Mouse (Mus musculus) ES-Bruce4 (cell line): ENCODE results near the gene Igfbp4. TPM values are rescaled to one million over a fixed set of nuclear protein-coding genes. Genes with fewer than 3 reads are reported as not detected.

Source experiments
- H3K27ac ChIP-seq: 2 replicates; pipeline ENCODE4 v1.5.1; 2012; ENCODE audit warnings: low read length, inconsistent platforms; ENCODE audit not compliant: insufficient read depth
- H3K27me3 ChIP-seq: 2 replicates; pipeline ENCODE4 v1.6.1; 2012; ENCODE audit warnings: mild to moderate bottlenecking, low read length, inconsistent platforms; ENCODE audit not compliant: control insufficient read depth, poor library complexity, insufficient read depth, severe bottlenecking
- H3K36me3 ChIP-seq: 2 replicates; pipeline ENCODE4 v1.6.1; 2012; ENCODE audit warnings: inconsistent platforms, mild to moderate bottlenecking, low read length, moderate library complexity; ENCODE audit not compliant: control insufficient read depth, poor library complexity, insufficient read depth, severe bottlenecking
- H3K4me1 ChIP-seq: one replicate; pipeline ENCODE4 v1.8.1; 2011; ENCODE audit warnings: low read length; ENCODE audit not compliant: control insufficient read depth, insufficient read depth
- H3K4me3 ChIP-seq: 2 replicates; pipeline ENCODE4 v1.5.1; 2011; ENCODE audit warnings: low read depth, mild to moderate bottlenecking, low read length
- H3K9ac ChIP-seq: 2 replicates; pipeline ENCODE4 v1.6.1; 2012; ENCODE audit warnings: low read depth, mild to moderate bottlenecking, inconsistent platforms; ENCODE audit not compliant: poor library complexity, severe bottlenecking
- H3K9me3 ChIP-seq: replicated peaks from 2 replicates; pipeline ENCODE4 v1.6.1; 2012; ENCODE audit warnings: mild to moderate bottlenecking, low read length, inconsistent platforms; ENCODE audit not compliant: control insufficient read depth, poor library complexity, insufficient read depth, severe bottlenecking
- CTCF ChIP-seq: IDR thresholded peaks from one replicate; pipeline ENCODE4 v1.8.1; 2011; ENCODE audit warnings: low read depth, low read length
- EP300 ChIP-seq: IDR thresholded peaks from 2 replicates; pipeline ENCODE4 v1.6.1; 2011; ENCODE audit warnings: low read depth, low read length; ENCODE audit not compliant: insufficient read depth
- POLR2A ChIP-seq: IDR thresholded peaks from one replicate; pipeline ENCODE4 v1.8.1; 2011; ENCODE audit warnings: low read length; ENCODE audit not compliant: insufficient read depth
- polyA plus RNA-seq: library from polyadenylated mRNA; stranded (reverse); fragments of >200 nt; gene quantifications from 2 replicates; pipeline ENCODE4 v1.2.4, GENCODE M21; 2011; ENCODE audit warnings: low read depth; ENCODE audit not compliant: missing spikeins, insufficient read depth, insufficient read length

Gene Igfbp4
- polyA plus RNA-seq, 1 experiment, result 47.6 TPM

DNA sequence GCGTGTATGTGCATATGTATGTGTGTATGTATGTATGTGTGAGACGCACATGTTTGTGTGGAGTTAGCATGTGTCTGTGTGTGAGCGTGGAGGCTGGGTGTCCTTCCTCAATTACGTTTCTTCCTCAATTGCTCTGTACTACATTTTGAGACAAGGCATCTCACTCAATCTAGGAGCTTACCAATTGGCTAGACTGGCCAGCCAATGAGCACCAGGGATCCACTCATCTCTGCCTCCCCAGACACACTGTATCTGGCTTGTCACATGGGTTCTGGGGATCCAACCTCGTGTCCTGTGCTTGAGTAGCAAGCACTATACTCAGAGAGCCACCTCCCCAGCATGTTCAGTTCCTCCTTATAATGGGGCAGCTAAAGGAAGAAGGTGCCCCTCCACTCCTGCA is 27.4 kb downstream of the Igfbp4 start:
- no peak overlapping the region for H3K27ac ChIP-seq
- H3K4me3 ChIP-seq, result no peak overlapping the region
- peaks cover 5% of the 10 kb centered on the region for H3K4me1 ChIP-seq
- H3K9me3 ChIP-seq, result no peaks in the 10 kb centered on the region
- no peak overlapping the region for H3K9ac ChIP-seq
- H3K36me3 ChIP-seq, result no peaks in the 10 kb centered on the region
- TF ChIP-seq POLR2A (no peak), EP300 (no peak), CTCF (no peak)
- no peaks in the 10 kb centered on the region for H3K27me3 ChIP-seq

DNA sequence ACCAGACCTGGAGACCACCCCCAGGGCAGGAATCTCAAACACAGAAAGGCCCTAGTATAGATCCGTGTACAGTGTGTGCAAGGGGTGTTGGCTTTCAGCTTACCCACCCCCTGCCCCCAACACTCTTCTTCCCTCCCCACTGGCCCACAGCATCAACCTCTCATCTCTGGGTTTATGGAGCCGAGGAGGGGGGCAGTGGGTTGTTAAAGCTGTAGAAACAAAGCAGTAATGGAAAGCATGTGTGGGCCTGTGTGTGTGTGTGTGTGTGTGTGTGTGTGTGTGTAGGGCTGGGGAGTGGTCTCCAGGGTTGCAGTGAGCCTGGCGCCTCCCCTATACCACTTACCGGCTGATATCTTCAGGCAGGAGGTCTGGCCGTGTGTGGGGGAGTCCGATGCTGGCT is 30.8 kb downstream of the Igfbp4 start:
- TF ChIP-seq EP300 (no peak), CTCF (no peak), POLR2A (no peak)
- Histone ChIP-seq H3K9me3 (no peaks in the 10 kb centered on the region), H3K4me3 (no peak overlapping the region), H3K9ac (no peak overlapping the region), H3K27ac (no peak overlapping the region), H3K27me3 (no peaks in the 10 kb centered on the region), H3K36me3 (no peaks in the 10 kb centered on the region), H3K4me1 (peaks cover 2% of the 10 kb centered on the region)

DNA sequence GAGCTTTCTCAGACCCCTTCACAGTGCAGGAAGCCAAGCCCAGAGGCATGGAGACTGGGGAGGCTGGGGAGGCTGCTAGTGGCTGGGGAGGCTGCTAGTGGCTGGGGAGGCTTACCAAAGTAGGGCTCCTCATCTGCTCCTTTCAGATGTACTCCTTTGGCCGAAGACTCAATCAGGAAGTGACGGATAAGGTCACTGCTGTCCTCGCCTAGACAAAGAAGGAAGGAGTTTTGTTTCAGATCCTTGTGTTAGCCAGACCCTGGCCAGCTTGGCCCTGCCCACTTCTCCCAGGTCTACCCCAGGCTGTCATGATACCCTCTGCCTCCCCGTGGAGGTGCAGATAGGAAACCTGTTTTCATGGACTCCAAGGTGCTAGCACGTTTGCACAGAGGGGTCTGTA is 32.7 kb downstream of the Igfbp4 start:
- TF ChIP-seq POLR2A, result no peak
- TF ChIP-seq EP300, result no peak
- no peak for TF ChIP-seq CTCF
- H3K27ac ChIP-seq, result no peak overlapping the region
- no peaks in the 10 kb centered on the region for H3K36me3 ChIP-seq
- H3K27me3 ChIP-seq, result no peaks in the 10 kb centered on the region
- no peak overlapping the region for H3K9ac ChIP-seq
- H3K4me3 ChIP-seq, result no peak overlapping the region
- H3K9me3 ChIP-seq, result no peaks in the 10 kb centered on the region
- peaks cover 2% of the 10 kb centered on the region for H3K4me1 ChIP-seq

DNA sequence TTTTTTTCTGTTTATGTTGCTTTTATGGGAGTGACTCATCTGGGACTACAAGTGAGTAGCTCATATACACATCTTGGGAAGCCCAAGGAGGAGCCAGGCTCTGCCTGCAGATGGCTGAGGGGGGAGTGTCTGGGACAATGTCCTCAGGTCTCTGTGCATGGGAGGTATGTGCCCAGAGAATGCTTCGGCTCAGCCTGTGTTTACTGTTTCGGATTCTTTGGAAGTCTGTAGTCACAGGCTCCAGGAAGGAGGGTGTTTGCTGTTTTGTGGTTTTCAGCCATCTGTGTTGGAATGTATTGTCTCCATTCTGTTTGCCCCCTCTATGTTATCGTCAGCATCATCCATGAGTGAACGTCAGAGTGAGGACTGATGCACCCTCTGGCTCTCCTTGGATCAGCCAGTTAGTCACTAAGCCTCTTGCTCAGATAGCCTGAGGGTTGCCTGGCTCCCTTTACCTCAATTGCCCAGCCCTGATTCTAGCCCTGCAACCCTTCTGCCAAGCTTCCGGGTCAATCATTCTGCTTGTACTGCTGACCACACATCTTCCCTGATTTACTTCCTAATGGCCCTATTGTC is 35.8 kb downstream of the Igfbp4 start:
- Histone ChIP-seq H3K27ac (no peak overlapping the region), H3K27me3 (no peaks in the 10 kb centered on the region), H3K9me3 (no peaks in the 10 kb centered on the region), H3K4me1 (peaks cover 2% of the 10 kb centered on the region), H3K36me3 (no peaks in the 10 kb centered on the region), H3K4me3 (no peak overlapping the region), H3K9ac (no peak overlapping the region)
- TF ChIP-seq CTCF (no peak), POLR2A (no peak), EP300 (no peak)

DNA sequence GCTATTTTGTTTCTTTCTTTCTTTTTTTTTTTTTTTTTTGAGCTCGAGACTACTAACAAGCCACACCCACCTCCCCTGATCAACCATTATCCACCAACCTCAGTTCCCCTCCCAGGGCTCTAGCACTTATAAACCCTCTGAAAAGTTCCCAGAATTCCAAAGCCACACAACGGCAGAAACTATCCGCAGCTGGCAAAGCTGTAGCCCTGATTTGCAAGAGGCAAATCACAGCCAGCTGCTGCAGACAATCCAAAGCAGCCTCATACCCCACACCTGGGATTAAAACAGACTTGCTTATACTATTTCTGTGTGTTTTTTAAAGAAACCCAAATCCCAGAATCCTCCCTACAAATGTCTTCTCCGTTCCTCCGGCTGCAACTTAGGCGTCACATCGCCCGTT is 36.8 kb downstream of the Igfbp4 start:
- Histone ChIP-seq H3K9ac (no peak overlapping the region), H3K9me3 (no peaks in the 10 kb centered on the region), H3K4me1 (peaks cover 2% of the 10 kb centered on the region), H3K4me3 (no peak overlapping the region), H3K27me3 (no peaks in the 10 kb centered on the region), H3K36me3 (no peaks in the 10 kb centered on the region), H3K27ac (no peak overlapping the region)
- TF ChIP-seq EP300 (no peak), POLR2A (no peak), CTCF (no peak)

DNA sequence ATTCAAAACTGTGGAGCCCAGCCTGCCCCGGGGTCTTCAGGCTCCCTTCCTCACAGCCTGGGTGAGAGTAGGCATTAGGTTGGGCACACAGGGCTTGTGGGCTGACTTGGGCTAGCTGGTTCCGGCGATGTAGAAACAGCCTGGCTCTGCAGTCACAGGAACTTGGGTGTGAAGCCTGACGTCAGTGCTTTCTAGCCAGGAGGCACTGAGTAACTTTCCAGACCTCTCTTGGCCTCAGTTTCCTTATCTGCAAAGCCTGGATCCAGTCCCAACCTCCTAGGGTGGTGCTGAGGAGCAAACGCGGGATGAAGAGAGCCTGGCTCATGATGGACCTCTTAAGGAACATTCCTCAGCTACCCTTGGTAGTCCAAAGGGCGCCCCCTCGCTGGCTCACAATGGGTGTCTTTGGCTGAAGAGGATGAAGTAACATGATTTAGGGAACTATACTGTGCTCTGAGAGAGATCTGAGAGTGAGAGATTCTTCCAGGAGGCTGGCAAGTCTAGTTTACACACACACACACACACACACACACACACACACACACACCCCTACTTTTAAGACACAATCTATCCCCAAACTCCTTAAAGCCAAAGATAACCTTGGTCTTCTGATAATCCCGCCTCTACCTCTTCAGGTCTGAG is 40.0 kb downstream of the Igfbp4 start:
- TF ChIP-seq POLR2A (no peak), EP300 (no peak), CTCF (no peak)
- Histone ChIP-seq H3K9me3 (no peaks in the 10 kb centered on the region), H3K4me3 (no peak overlapping the region), H3K36me3 (no peaks in the 10 kb centered on the region), H3K27ac (no peak overlapping the region), H3K9ac (no peak overlapping the region), H3K27me3 (no peaks in the 10 kb centered on the region), H3K4me1 (no peaks in the 10 kb centered on the region)
